Mouse (Mus musculus): ENCODE results near the gene Tnfrsf13c.

The Tnfrsf13c gene

DNA sequence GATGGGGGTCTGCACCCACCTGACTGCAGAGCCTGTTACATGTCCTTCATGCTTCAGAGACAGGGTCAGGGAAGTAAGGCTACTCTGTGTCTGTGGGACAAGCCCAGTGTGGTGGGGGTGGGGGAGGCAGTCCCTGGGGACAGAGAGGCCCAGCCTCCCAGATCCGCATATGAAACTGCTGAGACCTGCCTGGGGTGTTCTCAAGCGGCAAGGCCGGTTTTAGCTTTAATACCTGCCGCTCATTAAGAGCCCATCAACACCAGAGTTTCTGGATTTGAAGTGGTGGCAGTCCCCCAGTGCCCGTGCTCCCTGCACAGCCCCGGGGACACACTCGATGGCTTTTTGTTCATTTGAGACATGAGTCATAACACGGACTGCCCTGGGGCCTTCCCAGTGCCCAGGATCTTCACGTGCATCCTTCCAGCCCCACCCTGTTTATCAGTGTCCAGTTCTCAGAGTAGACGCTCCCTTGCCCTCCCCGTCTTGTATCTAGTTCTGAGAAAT, 5.4 kb upstream of the Tnfrsf13c start:
- no peak for DNase-seq

DNA sequence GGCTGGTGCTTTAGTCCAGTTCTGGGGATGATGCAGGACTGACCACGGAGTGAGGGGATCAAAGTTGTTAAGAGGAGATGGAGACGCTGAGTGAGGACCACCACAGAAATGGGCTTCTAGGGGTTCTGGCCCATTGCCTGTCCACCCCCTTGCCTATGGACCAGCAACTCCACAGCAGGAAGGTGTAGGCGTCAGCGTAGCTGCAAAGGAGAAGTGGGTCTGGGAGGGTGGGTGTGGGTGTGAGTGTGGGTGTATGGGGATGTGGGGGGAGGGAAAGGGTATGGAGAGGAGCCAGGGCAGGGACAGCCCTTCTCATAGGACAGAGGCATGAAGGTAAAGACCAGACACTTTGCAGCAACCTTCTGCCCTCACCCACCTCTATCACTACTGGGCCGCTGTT, 1.6 kb upstream of the Tnfrsf13c start:
- no peak for DNase-seq

DNA sequence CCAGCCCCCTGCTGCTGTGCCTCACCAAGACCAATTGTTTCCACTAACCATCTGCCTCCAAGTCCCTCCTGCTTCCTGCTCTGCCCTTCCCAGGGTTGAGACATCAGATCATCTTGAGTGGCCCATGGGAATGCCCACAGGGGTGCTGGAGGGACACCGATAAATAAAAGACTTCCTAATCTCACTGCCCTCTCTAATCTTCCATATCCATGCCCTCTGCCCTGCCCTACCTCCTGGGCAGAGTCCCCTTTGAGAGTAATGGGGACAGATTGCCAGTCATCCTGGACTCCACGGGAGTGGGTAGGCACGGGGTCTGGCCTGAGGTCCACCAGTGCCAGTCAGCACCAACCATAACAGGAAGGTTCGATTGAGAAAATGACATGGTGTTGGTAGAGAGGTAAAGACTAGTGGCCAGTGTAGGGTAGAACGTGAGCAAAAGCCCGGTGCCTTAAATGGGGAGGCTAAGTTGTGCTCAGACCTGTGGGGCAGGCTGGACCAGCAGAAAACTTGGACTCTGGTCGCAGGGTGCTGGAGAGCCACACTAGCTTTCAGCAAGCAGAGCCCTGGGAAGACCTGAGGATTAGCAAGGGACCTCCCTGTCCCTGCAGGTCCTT, 540 bp upstream of the Tnfrsf13c start:
- DNase-seq, result no peak

DNA sequence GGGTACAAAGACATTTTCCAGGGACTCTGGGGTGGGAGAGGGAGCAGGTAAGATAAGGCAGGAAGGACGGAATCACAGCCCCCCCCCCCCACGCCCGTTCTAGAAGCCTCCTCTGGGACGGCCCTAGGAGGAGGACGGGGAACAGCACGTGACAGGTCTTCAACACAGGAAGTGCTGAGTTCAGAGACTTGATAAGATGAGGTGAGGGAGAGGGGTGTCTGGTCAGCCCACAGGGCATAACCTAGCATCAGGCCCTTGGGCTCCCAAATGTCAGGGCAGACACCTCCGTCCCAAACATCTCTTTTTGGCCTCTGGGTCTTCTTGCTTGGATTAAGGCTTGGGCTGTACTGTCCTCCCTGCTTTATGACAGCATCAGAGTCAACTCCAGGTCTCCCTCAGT, 918 bp downstream of the Tnfrsf13c start:
- no peak for DNase-seq

DNA sequence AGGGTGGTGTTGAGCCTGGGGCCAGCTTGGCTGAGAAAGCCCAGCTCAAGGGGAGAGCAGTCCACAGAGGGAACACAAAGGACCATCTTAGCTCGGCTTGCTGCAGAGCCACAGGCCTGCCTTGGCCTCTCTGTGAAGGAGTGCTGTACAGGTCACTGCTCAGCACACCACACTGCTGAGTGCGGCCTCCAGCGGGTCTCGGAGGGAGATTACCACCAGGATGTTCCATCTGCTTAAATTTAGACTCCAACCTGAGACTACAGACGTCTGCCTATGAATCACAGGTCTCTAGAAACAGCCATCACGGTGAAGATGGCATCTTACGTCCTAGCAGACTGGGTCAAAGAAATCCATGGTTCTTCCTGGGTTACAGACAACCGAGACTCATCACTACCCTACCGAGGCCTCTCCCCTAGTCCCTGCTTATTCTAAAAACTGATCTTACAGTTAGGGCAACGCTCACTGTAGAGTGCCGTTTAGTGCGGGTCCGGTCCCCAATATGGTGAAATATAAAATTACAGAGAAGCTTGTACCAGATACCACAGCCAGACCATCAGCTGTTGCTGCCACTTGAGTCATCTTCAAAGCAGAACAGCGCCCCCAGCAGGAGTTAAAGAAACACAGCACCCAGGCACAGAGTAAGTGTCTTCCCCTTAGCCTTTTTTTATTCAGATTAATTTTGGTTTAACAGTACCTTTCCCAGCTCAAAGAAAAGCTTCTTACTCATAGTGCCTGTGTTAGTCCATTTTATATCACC, 2.9 kb downstream of the Tnfrsf13c start:
- DNase-seq, result no peak

DNA sequence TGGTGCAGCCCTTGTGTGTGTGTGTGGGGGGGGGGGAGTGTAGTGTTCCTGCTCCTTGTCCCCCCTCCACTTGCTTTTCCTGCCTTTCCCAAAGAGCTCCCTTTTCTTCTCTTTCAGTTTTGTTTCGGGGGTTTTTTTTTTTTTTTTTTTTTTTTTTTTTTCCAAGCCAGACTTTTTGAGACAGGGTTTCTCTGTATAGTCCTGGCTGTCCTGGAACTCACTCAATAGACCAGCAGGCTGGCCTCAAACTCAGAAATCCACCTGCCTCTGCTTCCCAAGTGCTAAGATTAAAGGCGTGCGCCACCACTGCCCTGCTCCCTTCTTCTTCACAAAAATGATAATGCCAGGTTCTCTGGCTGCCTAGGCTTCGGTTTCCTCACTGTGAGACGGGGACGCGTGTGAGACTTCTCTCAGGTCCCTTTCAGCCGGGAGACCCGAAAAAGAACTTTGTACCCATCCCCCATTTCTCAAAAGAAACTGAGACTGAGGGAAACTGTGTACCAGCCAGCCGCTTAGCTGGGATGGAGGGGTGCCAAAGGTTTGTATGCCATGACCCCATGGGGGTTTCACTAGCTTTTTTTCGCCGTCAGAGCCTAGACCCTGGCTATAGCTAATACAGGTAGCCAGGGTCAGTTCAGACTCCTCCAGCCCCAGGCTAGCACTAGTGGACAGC, 4.0 kb downstream of the Tnfrsf13c start:
- no peak for DNase-seq

DNA sequence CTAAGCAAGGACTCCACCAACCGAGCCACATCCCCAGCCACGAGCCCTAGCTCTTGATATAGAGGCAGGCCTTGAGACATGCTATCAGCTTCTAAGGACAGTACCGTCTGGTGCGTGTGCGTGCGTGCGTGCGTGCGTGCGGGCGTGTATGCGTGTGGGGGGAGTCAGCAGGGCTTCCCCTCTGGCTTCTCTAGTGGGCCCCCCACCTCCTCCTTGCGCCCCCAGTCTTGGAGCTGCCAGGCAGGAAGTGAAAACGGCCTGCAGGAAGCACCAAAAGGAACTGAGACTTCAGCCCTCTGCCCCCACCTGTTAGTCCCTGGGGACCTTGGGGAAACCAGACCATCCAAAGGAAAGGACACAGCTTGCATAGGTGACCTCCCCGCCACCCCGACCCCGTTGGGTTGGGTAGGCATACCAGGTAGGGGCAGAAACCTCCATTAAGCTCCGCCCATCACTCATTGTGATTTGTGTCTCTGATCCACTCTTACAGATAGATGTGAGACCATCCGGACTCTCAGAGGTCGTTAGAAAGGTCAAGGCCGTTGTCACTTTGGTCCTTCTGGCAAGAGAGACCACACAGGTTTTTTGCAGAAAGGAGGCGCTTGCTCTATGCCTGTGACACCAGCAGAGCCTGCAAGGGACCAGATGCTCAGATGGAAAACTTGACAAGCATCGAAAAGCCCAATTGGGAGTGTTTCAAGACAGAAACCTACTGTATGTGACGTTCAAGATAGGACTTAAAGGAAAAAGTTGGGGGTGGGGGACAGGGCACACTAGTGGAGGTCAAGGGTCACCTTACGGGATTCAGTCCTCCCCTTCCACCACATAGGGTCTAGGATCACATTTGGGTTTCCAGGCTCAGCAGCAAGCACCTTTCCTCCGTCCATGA, 5.1 kb downstream of the Tnfrsf13c start:
- peak; percentile 41 for DNase-seq

DNA sequence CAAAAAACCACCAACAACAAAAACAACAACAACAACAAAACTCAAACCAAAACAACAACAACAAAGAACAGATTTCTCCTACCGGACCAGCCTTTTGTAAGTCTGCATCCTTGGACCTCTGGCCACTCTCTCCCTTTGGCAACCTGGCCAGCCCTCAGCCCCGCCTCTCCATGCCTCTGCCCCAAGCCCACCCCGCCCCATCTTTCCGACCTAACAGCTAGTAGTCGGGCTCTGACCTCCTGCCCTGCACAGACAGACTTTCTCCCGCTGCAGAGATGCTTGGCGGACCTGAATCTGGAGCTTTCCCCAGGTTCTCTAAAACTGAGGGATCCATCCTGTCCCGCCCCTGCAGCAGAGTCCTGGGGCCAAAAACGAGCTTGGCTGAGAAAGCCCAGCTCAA, 6.2 kb downstream of the Tnfrsf13c start:
- DNase-seq, result no peak

DNA sequence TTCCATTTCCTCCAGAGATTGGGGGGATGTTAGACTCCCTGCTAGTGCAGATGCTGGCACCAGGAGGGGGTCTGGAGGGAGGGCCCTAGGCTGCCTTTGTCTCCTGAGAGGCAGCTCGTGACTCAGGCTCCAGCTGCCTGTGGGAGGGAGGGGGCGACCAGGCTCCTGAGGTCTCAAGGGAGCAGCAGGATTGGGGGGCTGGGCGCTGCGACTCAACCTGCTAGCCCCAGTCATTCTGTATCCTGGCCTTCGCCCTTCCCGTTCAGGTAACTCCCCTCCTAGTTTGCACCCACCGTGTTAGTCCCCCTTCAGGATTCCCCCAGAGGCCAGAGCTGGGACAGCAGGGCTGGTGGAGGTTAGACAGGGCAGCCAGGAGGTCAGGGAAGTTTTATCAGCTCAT, 7.1 kb downstream of the Tnfrsf13c start:
- DNase-seq, result no peak

DNA sequence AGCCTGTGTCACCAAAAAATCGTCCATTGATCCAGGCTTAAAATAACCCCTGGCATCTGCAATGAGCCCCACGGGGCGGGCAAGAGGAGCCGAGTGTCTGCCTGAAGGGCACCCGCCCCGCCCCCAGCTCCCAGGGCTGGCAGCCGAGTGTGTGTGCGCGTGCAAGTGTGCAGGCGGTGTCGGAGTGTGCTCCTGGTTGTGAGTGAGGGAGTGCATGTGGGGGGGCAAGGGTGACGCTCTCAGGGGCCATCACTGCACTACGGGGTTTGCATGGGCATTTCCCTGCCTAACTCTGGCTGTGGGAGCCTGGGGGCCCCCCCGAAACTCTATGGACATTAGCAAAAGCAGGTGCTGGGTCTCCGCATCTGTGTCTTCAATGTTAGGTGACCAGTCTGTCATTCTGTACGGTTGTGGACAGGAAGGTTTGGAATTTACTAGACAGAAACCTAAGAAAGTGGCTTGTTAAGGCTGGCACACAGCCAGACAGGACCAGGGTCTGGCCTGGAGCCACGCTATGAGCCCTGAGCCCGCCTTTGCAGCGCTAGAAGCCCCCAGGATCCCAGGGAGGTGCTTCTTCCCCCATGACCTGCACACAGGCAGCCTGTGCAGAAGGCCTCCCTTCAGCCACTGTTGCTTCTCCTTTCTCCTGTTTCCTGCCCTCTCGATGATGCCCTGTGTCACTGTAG, 7.9 kb downstream of the Tnfrsf13c start:
- no peak for DNase-seq

DNA sequence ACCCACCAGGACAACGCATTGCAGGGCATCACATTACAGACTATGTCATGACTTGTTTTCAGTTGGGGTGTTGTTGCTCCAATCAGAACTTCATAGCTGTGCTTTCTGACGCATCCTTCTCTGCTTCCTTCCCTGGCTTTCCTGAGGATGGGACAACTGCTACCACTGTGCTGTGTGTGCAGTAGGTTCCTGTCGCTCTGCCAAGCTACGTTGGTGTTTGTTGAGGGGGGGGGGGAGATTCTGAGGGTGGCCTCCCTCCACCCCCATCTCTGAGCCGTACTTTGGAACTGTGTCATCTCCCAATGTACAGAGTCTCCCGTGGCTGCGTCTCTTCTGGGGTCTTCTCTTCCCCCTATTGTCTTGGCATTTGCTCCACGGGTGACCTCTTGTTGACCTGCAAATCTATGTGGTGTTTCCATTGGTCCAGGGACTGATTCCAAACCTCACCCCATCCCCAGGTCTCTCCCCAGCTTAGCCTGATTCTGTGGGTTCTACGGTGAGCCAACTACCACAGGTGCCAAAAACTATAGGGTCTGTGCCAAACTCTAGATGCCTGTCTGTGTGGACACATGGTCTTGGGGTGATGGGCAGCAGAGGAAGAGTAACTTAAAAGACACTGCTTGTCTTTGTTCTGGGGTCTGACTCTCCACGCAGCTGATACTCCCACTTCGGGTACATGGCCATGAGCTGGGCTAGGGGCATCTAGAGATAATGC, 8.7 kb downstream of the Tnfrsf13c start:
- no peak for DNase-seq

DNA sequence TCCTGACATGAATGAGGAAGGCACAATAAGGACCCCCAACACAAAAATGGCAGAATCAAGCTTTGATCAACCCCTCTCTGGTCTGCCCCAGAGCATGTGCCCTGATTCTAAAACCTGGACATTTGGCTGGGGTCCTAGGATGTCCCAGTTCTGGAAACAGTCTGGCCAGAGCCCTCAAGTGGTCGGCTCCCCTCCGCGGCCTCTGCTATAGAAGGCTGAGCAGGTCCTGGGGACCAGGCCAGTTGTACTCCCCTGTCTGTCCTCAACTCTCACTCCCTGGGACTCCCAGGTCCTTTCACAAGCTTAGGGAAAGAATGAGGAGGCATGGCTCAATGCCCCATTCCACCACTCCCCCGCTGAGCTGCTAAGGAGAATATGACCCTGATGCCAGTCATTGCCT, 10.9 kb downstream of the Tnfrsf13c start:
- no peak for DNase-seq

DNA sequence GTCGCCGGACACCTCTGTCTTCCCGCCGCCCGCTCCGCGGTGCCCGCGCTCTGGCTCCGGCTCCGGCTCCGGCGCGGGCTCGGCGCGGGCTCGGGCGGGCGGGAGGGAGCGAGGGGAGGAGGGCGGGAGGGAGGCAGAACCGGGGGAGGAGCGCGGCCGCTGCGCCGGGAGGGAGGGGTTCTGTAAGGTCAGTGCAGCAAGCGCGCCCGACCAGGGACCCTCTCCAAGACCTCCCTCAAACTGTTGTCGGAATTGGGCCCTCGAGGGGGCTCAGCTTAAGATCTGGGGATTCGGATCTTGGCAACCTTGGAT, 11.5 kb downstream of the Tnfrsf13c start, which contains the start of gene Shisa8:
Shisa8 (minus strand) TSS at position 64 of the 312 bp plus-strand sequence.
- DNase-seq, result no peak

DNA sequence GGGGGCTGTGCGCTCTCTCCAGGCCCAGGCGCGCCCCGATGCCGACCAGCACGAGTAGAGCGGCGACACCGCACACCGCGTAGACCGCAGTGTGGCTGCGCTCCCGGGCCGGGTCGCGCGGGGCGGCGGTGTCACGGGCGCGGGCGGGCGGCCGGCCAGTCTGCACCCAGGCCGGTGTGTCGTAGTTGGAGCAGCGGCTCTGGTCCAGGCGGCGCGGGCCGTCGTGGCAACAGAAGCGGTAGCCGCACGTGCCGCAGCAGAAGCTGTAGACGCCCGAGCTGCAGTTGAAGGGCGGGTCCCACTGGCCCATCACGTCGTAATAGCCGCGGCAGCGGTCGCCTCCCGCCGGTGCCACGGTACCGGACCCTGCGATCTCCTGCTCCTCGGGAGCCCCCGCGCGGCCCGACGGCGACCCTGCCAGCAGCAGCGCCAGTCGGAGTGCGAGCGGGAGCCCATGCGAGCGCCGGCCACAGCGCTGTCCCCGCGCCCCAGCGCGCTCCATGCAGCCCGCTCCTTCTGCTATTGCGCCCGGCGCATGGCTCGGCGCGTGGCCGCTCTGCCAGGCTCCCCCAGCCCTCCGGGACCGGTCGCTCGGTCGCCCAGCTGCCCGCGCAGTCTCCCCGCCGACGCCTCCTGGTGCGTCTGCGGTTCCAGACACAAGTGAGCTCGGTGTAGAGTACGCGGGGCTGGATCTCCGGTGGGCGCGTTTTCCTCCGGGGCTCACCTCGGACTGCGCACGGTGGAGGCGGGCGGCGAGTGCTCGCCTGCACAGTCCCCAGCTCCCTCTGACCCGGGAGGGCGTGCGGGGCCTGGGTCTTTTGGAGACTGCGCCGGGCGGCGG, 12.0 kb downstream of the Tnfrsf13c start:
- DNase-seq, result no peak

DNA sequence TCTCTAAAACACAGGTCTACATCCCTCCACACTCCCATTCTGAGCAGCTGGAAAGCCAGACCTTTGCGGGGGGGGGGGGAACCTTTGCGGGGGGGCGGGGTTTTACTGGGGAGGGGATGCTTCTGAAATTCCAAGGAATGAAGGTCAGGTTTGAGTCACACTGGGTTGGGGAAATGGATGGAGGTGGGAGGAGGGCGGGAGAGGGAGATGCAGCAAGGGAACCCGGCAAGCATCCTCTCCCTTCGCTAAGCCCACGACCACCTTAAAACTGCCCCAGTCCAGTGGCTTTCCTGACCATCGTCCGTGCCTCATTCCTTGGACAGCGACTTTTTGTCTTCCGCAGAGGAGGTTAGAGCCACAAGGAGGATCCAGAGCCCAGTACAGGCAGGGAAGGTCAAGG, 12.9 kb downstream of the Tnfrsf13c start:
- no peak for DNase-seq

DNA sequence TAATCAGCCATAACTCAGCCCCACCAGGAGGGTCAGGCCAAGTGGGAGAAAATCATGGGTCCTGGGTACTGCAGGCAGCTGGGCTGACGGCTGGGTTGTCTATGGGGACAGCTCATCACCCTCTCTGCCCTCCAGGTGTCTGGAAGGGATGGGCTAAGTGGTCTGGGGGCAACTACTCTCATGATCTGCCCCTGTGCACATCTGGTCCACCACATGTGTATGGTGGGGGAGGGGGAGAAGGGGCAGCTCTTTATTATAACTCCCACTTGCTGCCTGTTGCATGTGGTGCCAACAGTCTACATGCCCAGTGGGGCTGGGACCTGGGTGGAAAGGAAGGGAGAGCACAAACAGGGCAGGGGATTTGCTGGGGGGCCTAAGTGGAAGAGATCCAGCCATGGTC, 13.4 kb downstream of the Tnfrsf13c start:
- DNase-seq, result no peak

DNA sequence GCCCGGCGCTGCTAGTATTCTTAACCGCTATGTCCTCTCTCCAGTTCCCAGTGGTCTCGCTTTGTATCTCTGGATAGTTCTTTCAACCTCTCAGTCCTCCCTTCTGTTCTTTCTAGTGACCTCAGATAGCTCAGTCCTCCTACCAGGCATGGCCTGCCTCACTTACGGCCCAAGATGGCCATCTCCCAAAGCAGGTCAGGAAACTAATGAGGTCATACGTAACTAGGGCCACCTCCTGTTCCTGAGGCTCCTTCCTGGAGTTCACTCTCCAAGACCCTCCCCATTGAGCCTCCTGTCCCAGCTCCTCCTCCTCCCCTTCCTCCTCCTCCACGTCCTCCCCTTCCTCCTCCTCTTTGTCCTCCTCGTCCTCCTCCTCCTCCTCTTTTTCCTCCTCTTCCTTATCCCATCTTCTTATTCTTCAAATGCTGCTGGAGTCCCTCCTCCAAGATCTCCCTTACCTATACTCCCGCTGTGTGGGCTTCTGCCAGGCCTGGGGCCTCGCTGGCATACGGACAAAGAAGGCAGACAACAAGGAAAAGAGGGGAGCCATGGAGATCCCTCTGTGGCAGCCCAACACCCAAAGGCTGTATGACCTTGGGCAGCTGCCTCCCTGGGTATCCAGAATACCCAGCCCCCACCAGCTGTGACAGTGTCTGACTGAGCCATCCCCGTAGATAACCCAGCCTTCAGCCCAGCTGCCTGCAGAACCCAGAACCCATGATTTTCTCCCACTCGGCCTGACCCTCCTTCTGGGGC, 14.7 kb downstream of the Tnfrsf13c start:
- DNase-seq, result no peak

DNA sequence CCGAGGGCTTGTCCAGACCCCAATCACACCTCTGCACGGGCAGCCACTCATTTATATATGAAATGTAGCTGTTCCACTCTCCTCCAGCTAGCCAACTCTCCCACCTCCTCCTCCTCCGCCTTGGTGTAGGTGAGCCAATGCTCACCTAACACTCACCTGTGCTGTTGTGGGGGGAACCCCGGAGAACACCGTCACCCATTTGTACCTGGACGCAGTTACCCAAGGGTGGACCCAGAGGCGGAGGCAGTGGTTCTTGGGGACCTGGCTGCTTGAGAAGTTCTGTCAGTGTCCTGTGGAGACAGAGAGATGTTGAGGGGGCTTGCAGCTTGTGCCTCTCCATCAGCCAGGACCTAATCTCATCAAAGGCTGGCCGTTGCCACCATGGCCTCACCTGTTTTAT, 15.9 kb downstream of the Tnfrsf13c start:
- DNase-seq, result no peak

DNA sequence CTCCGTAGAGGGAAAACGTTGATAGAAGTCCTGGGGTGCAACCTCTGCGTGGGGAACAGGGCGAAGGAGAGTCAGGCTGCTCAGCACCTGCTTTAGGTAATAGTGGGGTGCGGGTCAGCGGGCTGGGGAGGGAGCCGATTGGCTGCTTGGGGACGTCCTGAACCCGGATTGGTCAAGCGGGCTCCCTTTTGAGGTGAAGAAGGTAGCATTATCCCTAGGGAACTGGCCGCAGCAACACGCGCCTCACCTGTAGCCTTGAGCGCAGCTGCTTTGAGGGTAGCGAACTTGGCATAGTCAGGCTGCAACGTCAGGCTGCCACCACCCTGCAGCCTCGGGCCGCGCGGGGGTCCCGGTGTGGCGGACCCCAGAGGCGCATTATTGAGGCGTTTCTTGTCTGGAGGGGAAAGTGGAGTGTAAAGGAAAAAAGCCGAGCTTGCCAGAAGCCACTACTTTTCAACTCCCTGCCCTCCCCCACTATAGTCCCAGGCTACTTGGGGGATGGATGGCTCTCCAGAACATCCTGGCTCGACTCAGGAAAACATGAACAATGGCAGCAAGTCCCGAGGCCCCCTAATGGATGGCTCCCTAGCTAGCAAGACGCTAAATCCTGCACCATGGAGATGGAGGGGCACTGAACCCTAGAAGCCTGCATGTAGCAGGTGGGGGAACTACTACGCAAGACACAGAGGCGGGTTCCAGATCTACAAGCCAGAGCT, 16.5 kb downstream of the Tnfrsf13c start:
- no peak for DNase-seq
